Mouse (Mus musculus) MEL (cell line): ENCODE measurements around the gene Rtbdn. TPM values are rescaled to one million over a fixed set of nuclear protein-coding genes. Genes with fewer than 3 reads are reported as not detected.
A peak's percentile ranks its signal among the peaks of the same experiment; 100 is the strongest.
"Not testable (repeated sequence)": the region's sequence is repeated elsewhere in the genome, so short reads cannot be mapped to it uniquely, and the experiment has no call there.

Experiments used
- DNase-seq: peaks from one replicate; pipeline ENCODE4 v3.0.0; 2011; ENCODE audit warnings: low read depth, low spot score
- H3K27ac ChIP-seq: 2 replicates; pipeline ENCODE4 v1.5.1; 2012; ENCODE audit warnings: low read depth, mild to moderate bottlenecking, control low read depth, low read length, moderate library complexity; ENCODE audit not compliant: control insufficient read depth
- H3K27me3 ChIP-seq, 2 experiments: fragments of 150-350 bp in 1 of 2; sonication (generic) in 1 of 2; 2 replicates each; pipeline ENCODE4 v1.6.1; 2012; ENCODE audit warnings: low read length in 2 of 2, mild to moderate bottlenecking in 2 of 2, improper control_type of control experiment in 1 of 2, moderate library complexity in 1 of 2; ENCODE audit not compliant: insufficient read depth in 2 of 2, control insufficient read depth in 1 of 2
- H3K36me3 ChIP-seq, 2 experiments: 2 replicates each; pipeline ENCODE4 v1.6.1; 2012 to 2014; ENCODE audit warnings: low read length in 2 of 2, improper control_type of control experiment in 1 of 2, inconsistent platforms in 1 of 2, mild to moderate bottlenecking in 1 of 2; ENCODE audit not compliant: insufficient read depth in 2 of 2, control insufficient read depth in 1 of 2
- H3K4me1 ChIP-seq, 2 experiments: fragments of 150-350 bp in 1 of 2; sonication (generic) in 1 of 2; 2 replicates each; pipeline ENCODE4 v1.6.1; 2012; ENCODE audit warnings: low read length in 2 of 2, improper control_type of control experiment in 1 of 2, mild to moderate bottlenecking in 1 of 2; ENCODE audit not compliant: insufficient read depth in 2 of 2, control insufficient read depth in 1 of 2
- H3K4me3 ChIP-seq, 2 experiments: fragments of 150-350 bp in 1 of 2; sonication (generic) in 1 of 2; 2 replicates each; pipeline ENCODE4 v1.5.1; 2012; ENCODE audit warnings: low read depth in 2 of 2, low read length in 2 of 2, mild to moderate bottlenecking in 2 of 2, moderate library complexity in 2 of 2, control low read depth in 1 of 2, improper control_type of control experiment in 1 of 2; ENCODE audit not compliant: control insufficient read depth in 1 of 2, insufficient read depth in 1 of 2
- H3K79me2 ChIP-seq: 2 replicates; pipeline ENCODE4 v1.6.1; 2012; ENCODE audit warnings: mild to moderate bottlenecking, low read length, moderate library complexity; ENCODE audit not compliant: control insufficient read depth, poor library complexity, insufficient read depth
- H3K9ac ChIP-seq: 2 replicates; pipeline ENCODE4 v1.6.1; 2012; ENCODE audit warnings: low read depth, mild to moderate bottlenecking, control low read depth, low read length, moderate library complexity; ENCODE audit not compliant: control insufficient read depth, poor library complexity, severe bottlenecking
- H3K9me3 ChIP-seq: fragments of 150-350 bp; sonication (generic); replicated peaks from 2 replicates; pipeline ENCODE4 v1.6.1; 2012; ENCODE audit warnings: mild to moderate bottlenecking, low read length, improper control_type of control experiment, moderate library complexity; ENCODE audit not compliant: insufficient read depth
- BHLHE40 ChIP-seq: IDR thresholded peaks from 2 replicates; pipeline ENCODE4 v1.6.1; 2012; ENCODE audit warnings: low read depth, mild to moderate bottlenecking, inconsistent platforms, low read length, improper control_type of control experiment, borderline replicate concordance
- CHD2 ChIP-seq: IDR thresholded peaks from 2 replicates; pipeline ENCODE4 v1.6.1; 2011; ENCODE audit warnings: low read length, improper control_type of control experiment
- CTCF ChIP-seq, 3 experiments: IDR thresholded peaks in 2 of 3; conservative IDR thresholded peaks in 1 of 3; 2 replicates each; pipeline ENCODE4 v1.5.1; 2011 to 2012; ENCODE audit warnings: low read length in 3 of 3, low read depth in 2 of 3, mild to moderate bottlenecking in 2 of 3, improper control_type of control experiment in 1 of 3, inconsistent platforms in 1 of 3, mixed read lengths in 1 of 3, moderate library complexity in 1 of 3; ENCODE audit not compliant: control insufficient read depth in 1 of 3, insufficient read depth in 1 of 3, poor library complexity in 1 of 3, severe bottlenecking in 1 of 3
- E2F4 ChIP-seq: IDR thresholded peaks from 2 replicates; pipeline ENCODE4 v1.6.1; 2011; ENCODE audit warnings: low read depth, low read length, improper control_type of control experiment, borderline replicate concordance
- ELF1 ChIP-seq: IDR thresholded peaks from 2 replicates; pipeline ENCODE4 v1.6.1; 2014; ENCODE audit warnings: low read depth, mild to moderate bottlenecking, inconsistent platforms, low read length, improper control_type of control experiment, moderate library complexity
- ETS1 ChIP-seq: IDR thresholded peaks from 2 replicates; pipeline ENCODE4 v1.6.1; 2012; ENCODE audit warnings: low read depth, mild to moderate bottlenecking, inconsistent platforms, low read length, improper control_type of control experiment, moderate library complexity
- HCFC1 ChIP-seq: IDR thresholded peaks from 2 replicates; pipeline ENCODE4 v1.6.1; 2012; ENCODE audit warnings: low read depth, mild to moderate bottlenecking, inconsistent platforms, low read length, improper control_type of control experiment, moderate library complexity
- MAX ChIP-seq: IDR thresholded peaks from 2 replicates; pipeline ENCODE4 v1.6.1; 2011; ENCODE audit warnings: low read length, improper control_type of control experiment
- MAZ ChIP-seq: IDR thresholded peaks from 2 replicates; pipeline ENCODE4 v1.6.1; 2012; ENCODE audit warnings: low read depth, mild to moderate bottlenecking, inconsistent platforms, low read length, improper control_type of control experiment
- MYC ChIP-seq: IDR thresholded peaks from 2 replicates; pipeline ENCODE4 v1.6.1; 2011; ENCODE audit warnings: low read depth, mild to moderate bottlenecking, low read length, improper control_type of control experiment, moderate library complexity
- NELFE ChIP-seq: IDR thresholded peaks from 2 replicates; pipeline ENCODE4 v1.6.1; 2011; ENCODE audit warnings: low read depth, low read length, improper control_type of control experiment
- POLR2A ChIP-seq, 2 experiments: IDR thresholded peaks; 2 replicates each; pipeline ENCODE4 v1.6.1; 2011 to 2012; ENCODE audit warnings: low read length in 2 of 2, mild to moderate bottlenecking in 2 of 2, control low read depth in 1 of 2, improper control_type of control experiment in 1 of 2, low read depth in 1 of 2, moderate library complexity in 1 of 2; ENCODE audit not compliant: control insufficient read depth in 1 of 2, insufficient read depth in 1 of 2, poor library complexity in 1 of 2
- POLR2AphosphoS2 ChIP-seq: IDR thresholded peaks from 2 replicates; pipeline ENCODE4 v1.6.1; 2011; ENCODE audit warnings: low read length, improper control_type of control experiment
- POLR2AphosphoS5 ChIP-seq: IDR thresholded peaks from 2 replicates; pipeline ENCODE4 v1.6.1; 2012; ENCODE audit warnings: low read depth, borderline replicate concordance, mild to moderate bottlenecking, inconsistent platforms, low read length, moderate library complexity, mixed read lengths
- RCOR1 ChIP-seq: IDR thresholded peaks from 2 replicates; pipeline ENCODE4 v1.6.1; 2012; ENCODE audit warnings: low read depth, mild to moderate bottlenecking, inconsistent platforms, low read length, improper control_type of control experiment
- SMC3 ChIP-seq: IDR thresholded peaks from 2 replicates; pipeline ENCODE4 v1.6.1; 2011; ENCODE audit warnings: low read depth, low read length, improper control_type of control experiment
- TAL1 ChIP-seq: IDR thresholded peaks from 2 replicates; pipeline ENCODE4 v1.6.1; 2012; ENCODE audit warnings: mild to moderate bottlenecking, inconsistent platforms, low read length, moderate library complexity, mixed read lengths
- TBP ChIP-seq: IDR thresholded peaks from 2 replicates; pipeline ENCODE4 v1.8.0; 2011; ENCODE audit warnings: low read depth, low read length, improper control_type of control experiment
- TCF12 ChIP-seq: IDR thresholded peaks from 2 replicates; pipeline ENCODE4 v1.6.1; 2014; ENCODE audit warnings: low read depth, mild to moderate bottlenecking, inconsistent platforms, low read length, improper control_type of control experiment, moderate library complexity
- UBTF ChIP-seq: IDR thresholded peaks from 2 replicates; pipeline ENCODE4 v1.6.1; 2012; ENCODE audit warnings: low read depth, mild to moderate bottlenecking, inconsistent platforms, low read length, improper control_type of control experiment, moderate library complexity, borderline replicate concordance; ENCODE audit not compliant: insufficient read depth
- USF1 ChIP-seq: IDR thresholded peaks from 2 replicates; pipeline ENCODE4 v1.6.1; 2014; ENCODE audit warnings: low read depth, mild to moderate bottlenecking, inconsistent platforms, low read length, improper control_type of control experiment, moderate library complexity
- USF2 ChIP-seq, 2 experiments: IDR thresholded peaks; 2 replicates each; pipeline ENCODE4 v1.6.1; 2011 to 2012; ENCODE audit warnings: improper control_type of control experiment in 2 of 2, low read length in 2 of 2, borderline replicate concordance in 1 of 2, inconsistent platforms in 1 of 2, low read depth in 1 of 2, mild to moderate bottlenecking in 1 of 2; ENCODE audit not compliant: insufficient read depth in 1 of 2
- ZC3H11A ChIP-seq: IDR thresholded peaks from 2 replicates; pipeline ENCODE4 v1.6.1; 2012; ENCODE audit warnings: low read depth, mild to moderate bottlenecking, inconsistent platforms, low read length, improper control_type of control experiment
- ZMIZ1 ChIP-seq: IDR thresholded peaks from 2 replicates; pipeline ENCODE4 v1.6.1; 2012; ENCODE audit warnings: low read depth, mild to moderate bottlenecking, inconsistent platforms, low read length, improper control_type of control experiment, moderate library complexity
- ZNF384 ChIP-seq: IDR thresholded peaks from 2 replicates; pipeline ENCODE4 v1.6.1; 2012; ENCODE audit warnings: low read depth, mild to moderate bottlenecking, inconsistent platforms, low read length, improper control_type of control experiment
- polyA plus RNA-seq, 2 experiments: library from polyadenylated mRNA; stranded (reverse) in 1 of 2; unstranded in 1 of 2; fragments of >175 nt in 1 of 2; fragments of >200 nt in 1 of 2; gene quantifications; 2 replicates each; pipeline versions ENCODE4 v1.2.1 to v1.2.4; 2012; ENCODE audit warnings: low replicate concordance in 2 of 2, low read depth in 1 of 2; ENCODE audit not compliant: insufficient read length in 2 of 2, insufficient read depth in 1 of 2, missing spikeins in 1 of 2
- total RNA-seq: library from RNA; depleted of rRNA; stranded (reverse); fragments of 300-350 nt; gene quantifications from 2 replicates; pipeline ENCODE4 v1.2.3, GENCODE M21; 2012

Rtbdn gene
- total and polyA plus RNA-seq, 3 experiments: 0.08 to 0.11 TPM; not detected in 1

DNA sequence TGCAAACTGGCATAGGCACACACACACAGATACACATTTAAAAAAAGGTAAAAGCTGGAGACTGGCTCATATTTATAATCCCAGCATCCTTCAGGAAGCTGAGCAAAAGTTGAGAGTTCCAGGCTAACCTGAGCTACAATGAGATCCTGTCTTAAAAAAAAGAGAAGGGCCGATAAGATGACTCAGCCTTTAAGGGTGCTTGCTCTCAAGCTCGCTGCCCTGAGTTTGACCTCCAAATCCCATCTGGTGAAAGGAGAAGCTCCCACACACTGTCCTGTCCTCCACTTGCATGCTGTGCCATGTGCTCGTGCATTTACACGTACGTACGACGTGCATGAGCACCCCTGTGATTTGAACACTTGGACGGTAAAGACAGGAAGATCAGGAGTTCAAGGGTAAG, 39.3 kb upstream of the Rtbdn start (continued):
- peak; percentile 87 for TF ChIP-seq ZNF384
- TF ChIP-seq ZC3H11A: no peak
- TF ChIP-seq POLR2AphosphoS2: no peak
- TF ChIP-seq UBTF: no peak
- peak; percentile 74; the same call in 1 of the 2 replicates for TF ChIP-seq MYC
- no peak for TF ChIP-seq ZMIZ1
- TF ChIP-seq TAL1: no peak
- TF ChIP-seq CHD2: no peak
- no peak for TF ChIP-seq POLR2AphosphoS5

DNA sequence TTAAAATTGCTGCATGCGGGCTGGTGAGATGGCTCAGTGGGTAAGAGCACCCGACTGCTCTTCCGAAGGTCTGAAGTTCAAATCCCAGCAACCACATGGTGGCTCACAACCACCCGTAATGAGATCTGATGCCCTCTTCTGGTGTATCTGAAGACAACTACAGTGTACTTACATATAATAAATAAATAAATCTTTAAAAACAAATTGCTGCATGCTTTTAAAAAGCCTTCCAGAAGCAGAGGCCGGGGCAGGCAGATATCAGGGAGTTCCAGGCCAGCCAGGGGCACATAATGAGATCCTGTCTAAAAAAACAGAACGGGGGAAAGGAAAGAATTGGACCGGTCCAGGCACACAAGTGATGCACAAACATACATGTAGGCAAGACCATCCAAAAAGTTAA, 38.8 kb upstream of the Rtbdn start:
- Histone ChIP-seq H3K9ac (peak overlapping the region; percentile 54), H3K27ac (peak overlapping the region; percentile 78), H3K4me3 (peak overlapping the region; percentile 24 to 35; a peak in 3 of 4 replicates), H3K36me3 (peaks cover 9 to 31% of the 10 kb centered on the region in 2 experiments; a peak in 3 of 4 replicates), H3K79me2 (peaks cover 37% of the 10 kb centered on the region), H3K4me1 (peaks cover 2 to 39% of the 10 kb centered on the region in 2 experiments; a peak in 3 of 4 replicates)
- not testable (repeated sequence) for H3K9me3 ChIP-seq, H3K27me3 ChIP-seq, DNase-seq
- TF ChIP-seq MYC (0 out of 2 replicates have a peak, but pooled peaks have one; percentile 4), UBTF (0 out of 2 replicates have a peak, but pooled peaks have one; percentile 31), CTCF (IDR thresholded peaks at IDR 0.05 in 2 of 3, conservative IDR thresholded peaks at IDR 0.05 in 1 of 3; ENCODE audit: control insufficient read depth in 1 of 3, insufficient read depth in 1 of 3, low read depth in 2 of 3, low read length in 3 of 3, poor library complexity in 1 of 3, severe bottlenecking in 1 of 3) (peak in 1 of 3 experiments; percentile 17; a peak in 1 of 6 replicates)

DNA sequence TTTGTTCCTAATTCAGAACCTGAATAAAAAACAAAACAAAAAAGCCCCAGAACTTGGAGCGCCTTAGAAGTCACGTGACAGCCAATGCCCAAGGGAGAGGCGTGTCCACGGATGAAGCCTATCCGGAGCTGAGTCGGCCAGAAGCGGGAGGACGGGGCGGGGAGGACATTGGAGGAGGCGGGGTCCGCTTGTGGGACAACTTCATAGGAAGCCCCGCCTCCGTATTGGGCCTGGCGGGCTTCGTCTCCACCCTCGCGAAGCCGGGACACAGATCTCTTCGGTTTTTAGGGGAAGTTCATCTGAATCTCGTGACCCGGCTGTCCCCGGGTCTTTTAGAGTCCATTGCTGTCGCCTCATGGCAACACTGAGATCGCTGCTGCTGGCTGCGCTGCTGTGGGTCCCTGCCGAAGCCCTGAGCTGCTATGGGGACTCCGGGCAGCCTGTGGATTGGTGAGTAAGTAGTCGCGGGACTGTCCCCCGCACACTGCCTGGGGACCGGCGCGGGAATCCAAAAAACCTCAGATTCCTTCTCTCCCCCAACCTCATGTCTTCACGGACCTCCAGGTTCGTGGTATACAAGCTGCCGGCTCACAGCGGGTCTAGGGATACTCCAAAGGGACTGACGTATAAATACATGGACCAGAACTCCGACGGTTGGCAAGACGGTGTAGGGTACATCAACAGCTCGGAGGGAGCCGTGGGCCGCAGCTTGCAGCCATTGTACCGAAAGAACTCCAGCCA, 38.2 kb upstream of the Rtbdn start, which contains the start of gene Dnase2a:
Gene Dnase2a (plus strand): TSS at position 140 of the 741 bp plus-strand sequence.
- Histone ChIP-seq H3K4me3 (peak within 1 kb of the TSS; percentile 74 to 94), H3K79me2 (peaks cover 32% of the 10 kb centered on the region), H3K9ac (peak within 1 kb of the TSS; percentile 96), H3K27ac (peak within 1 kb of the TSS; percentile 95), H3K9me3 (no peaks in the 10 kb centered on the region), H3K36me3 (peaks cover 9 to 30% of the 10 kb centered on the region in 2 experiments; a peak in 3 of 4 replicates), H3K27me3 (no peaks in the 10 kb centered on the region), H3K4me1 (peaks cover 2 to 38% of the 10 kb centered on the region in 2 experiments; a peak in 3 of 4 replicates)
- DNase-seq: peak; percentile 99
- TF ChIP-seq ZMIZ1: peak; percentile 95
- peak; percentile 81; the same call in 1 of the 2 replicates for TF ChIP-seq MYC
- peak; percentile 98 for TF ChIP-seq USF1
- TF ChIP-seq TCF12: peak; percentile 68; the same call in 1 of the 2 replicates
- TF ChIP-seq TAL1: no peak
- TF ChIP-seq MAX: peak; percentile 88
- peak; percentile 77 to 89 for TF ChIP-seq USF2 (IDR thresholded peaks at IDR 0.05; ENCODE audit: borderline replicate concordance in 1 of 2, insufficient read depth in 1 of 2, low read depth in 1 of 2, low read length in 2 of 2)
- peak; percentile 57; the same call in 1 of the 2 replicates for TF ChIP-seq MAZ
- peak; percentile 96 for TF ChIP-seq NELFE
- peak; percentile 83 to 98 for TF ChIP-seq POLR2A (IDR thresholded peaks at IDR 0.05; ENCODE audit: control insufficient read depth in 1 of 2, insufficient read depth in 1 of 2, low read depth in 1 of 2, low read length in 2 of 2, poor library complexity in 1 of 2)
- TF ChIP-seq RCOR1: no peak
- peak; percentile 51; the same call in 1 of the 2 replicates for TF ChIP-seq E2F4
- TF ChIP-seq SMC3: 0 out of 2 replicates have a peak, but pooled peaks have one; percentile 2
- peak; percentile 91 for TF ChIP-seq TBP
- peak; percentile 66; the same call in 1 of the 2 replicates for TF ChIP-seq HCFC1
- no peak for TF ChIP-seq ZC3H11A
- TF ChIP-seq ELF1: 0 out of 2 replicates have a peak, but pooled peaks have one; percentile 7
- TF ChIP-seq POLR2AphosphoS2: peak; percentile 84
- TF ChIP-seq ETS1: 0 out of 2 replicates have a peak, but pooled peaks have one; percentile 6
- TF ChIP-seq CHD2: no peak; the same call in 1 of the 2 replicates
- TF ChIP-seq BHLHE40: peak; percentile 83; the same call in 1 of the 2 replicates
